Mouse (Mus musculus) lung, adult 2 months (tissue): ENCODE measurements at regions not wholly inside any gene's neighbourhood (a gene's known extent, or its start where the extent isn't known, plus 50 kb on each side); places are given as distances from the start of the nearest gene placed in this dataset.

Experiments
- CTCF ChIP-seq: fragments of 200-500 bp; IDR thresholded peaks from 2 replicates; pipeline ENCODE4 v1.5.1; 2011; ENCODE audit warnings: mild to moderate bottlenecking, low read length, control low read depth; ENCODE audit not compliant: insufficient read depth
- POLR2A ChIP-seq: fragments of 200-500 bp; IDR thresholded peaks from 2 replicates; pipeline ENCODE4 v1.6.1; 2011; ENCODE audit warnings: low read depth, mild to moderate bottlenecking, control low read depth, low read length, borderline replicate concordance; ENCODE audit errors: extremely low read depth

GRCm38 (mm10) chr10:96520995-96521760 is 95.6 kb upstream of the Btg1 start:
- no peak for TF ChIP-seq CTCF
- TF ChIP-seq POLR2A: no peak
